Mouse (Mus musculus) embryonic facial prominence, embryonic 14.5 days (tissue): ENCODE data around the gene Ston2. TPM values are rescaled to one million over a fixed set of nuclear protein-coding genes. Genes with fewer than 3 reads are reported as not detected.
"Not testable (repeated sequence)": the region's sequence is repeated elsewhere in the genome, so short reads cannot be mapped to it uniquely, and the experiment has no call there.

ENCODE experiments used
- ATAC-seq: fragments of 200-750 bp; cut with Nextera tagmentation; 2 replicates; pipeline ENCODE4 v1.8.0; 2017; ENCODE audit warnings: low read depth, moderate number of reproducible peaks, moderate TSS enrichment
- DNase-seq: peaks from one replicate; pipeline ENCODE4 v3.0.0-alpha.2; 2015; ENCODE audit warnings: low spot score
- H3K27ac ChIP-seq: fragments of 300-500 bp; sonication (generic); replicated peaks from 2 replicates; pipeline ENCODE4 v1.5.1; 2014; ENCODE audit warnings: low read depth, mild to moderate bottlenecking, low read length, moderate library complexity
- H3K27me3 ChIP-seq: fragments of 300-500 bp; sonication (generic); replicated peaks from 2 replicates; pipeline ENCODE4 v1.6.1; 2014; ENCODE audit warnings: low read length; ENCODE audit not compliant: control insufficient read depth, insufficient read depth
- H3K36me3 ChIP-seq: fragments of 300-500 bp; sonication (generic); 2 replicates; pipeline ENCODE4 v1.6.1; 2014; ENCODE audit warnings: low read length, mixed read lengths; ENCODE audit not compliant: control insufficient read depth, insufficient read depth
- H3K4me1 ChIP-seq: fragments of 300-500 bp; sonication (generic); 2 replicates; pipeline ENCODE4 v1.6.1; 2014; ENCODE audit warnings: antibody characterized with exemption, low read length; ENCODE audit not compliant: control insufficient read depth, insufficient read depth
- H3K4me2 ChIP-seq: fragments of 300-500 bp; sonication (generic); 2 replicates; pipeline ENCODE4 v1.6.1; 2014; ENCODE audit warnings: low read depth, mild to moderate bottlenecking, low read length, moderate library complexity, mixed read lengths
- H3K4me3 ChIP-seq: fragments of 300-500 bp; sonication (generic); 2 replicates; pipeline ENCODE4 v1.5.1; 2014; ENCODE audit warnings: low read depth, mild to moderate bottlenecking, low read length
- H3K9ac ChIP-seq: fragments of 300-500 bp; sonication (generic); 2 replicates; pipeline ENCODE4 v1.6.1; 2014; ENCODE audit warnings: low read depth, mild to moderate bottlenecking, low read length, moderate library complexity, mixed read lengths
- H3K9me3 ChIP-seq: fragments of 300-500 bp; sonication (generic); 2 replicates; pipeline ENCODE4 v1.6.1; 2016; ENCODE audit warnings: low read length; ENCODE audit not compliant: control insufficient read depth
- WGBS: fragments of 180-500 bp; shearing (Covaris S2); extraction: QIAGEN DNeasy Blood & Tissue Kit; methylation state at CpG from one replicate; pipeline ENCODE4 v1.1.7; 2014; 5-methylcytosine and 5-hydroxymethylcytosine counted together
- polyA plus RNA-seq: library from polyadenylated mRNA; unstranded; fragments of >200 nt; fragmentation: Nextera tagmentation; extraction: Ambion mirVana; gene quantifications from 2 replicates; pipeline ENCODE4 v1.2.1, GENCODE M21; 2014

The Ston2 gene
- polyA plus RNA-seq, 1 experiment from 2014 or later: 10.5 TPM

DNA sequence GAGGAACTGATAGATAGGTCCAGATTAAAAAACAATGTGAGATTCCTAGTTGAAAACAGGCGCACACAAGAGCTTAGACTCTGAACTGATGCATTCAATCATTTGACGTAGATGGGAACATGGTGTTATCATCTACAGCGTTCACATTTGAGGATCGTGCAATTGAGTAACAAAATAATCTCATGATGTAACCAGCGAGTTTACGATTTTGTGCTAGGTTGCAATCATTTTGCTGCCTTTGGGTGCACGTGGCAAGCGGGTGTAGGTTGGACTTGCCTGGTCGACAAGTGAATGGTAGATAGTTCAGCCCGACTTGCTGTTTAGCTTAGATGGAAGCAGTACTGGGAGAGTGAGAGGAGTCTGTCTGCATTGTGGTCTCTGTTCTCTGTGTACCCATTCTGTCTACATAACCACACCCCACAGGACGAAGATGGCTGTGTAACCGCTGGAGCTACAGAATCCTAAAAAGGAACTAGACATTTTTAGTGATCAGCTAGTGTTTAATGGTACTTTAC lies 11.7 kb upstream of the Ston2 start:
- H3K4me1 ChIP-seq: no peaks in the 10 kb centered on the region
- WGBS: 73% methylated on average over 12 of the region's 12 CpGs
- no peak for ATAC-seq

DNA sequence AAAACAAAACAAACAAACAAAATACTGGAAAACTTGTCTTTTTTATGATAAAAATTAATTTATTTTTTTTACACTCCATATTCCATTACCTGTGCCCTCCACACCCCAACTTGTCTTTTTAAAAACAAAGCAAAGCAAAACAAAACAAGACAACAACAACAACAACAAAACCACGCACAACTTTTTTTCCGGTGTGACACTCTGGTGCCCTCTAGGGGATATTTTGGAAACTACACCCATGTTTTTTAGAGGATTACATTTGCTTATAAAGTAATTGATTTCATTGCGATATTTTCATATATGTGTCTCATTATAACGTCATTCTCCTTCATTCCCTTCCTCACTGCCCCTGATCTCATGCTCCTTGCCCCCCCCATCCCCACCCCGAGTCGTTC lies 11.2 kb upstream of the Ston2 start:
- no peak overlapping the region for H3K4me3 ChIP-seq
- DNase-seq: no peak
- H3K36me3 ChIP-seq: no peaks in the 10 kb centered on the region
- no peak overlapping the region for H3K9ac ChIP-seq
- no peak for ATAC-seq
- H3K9me3 ChIP-seq: no peaks in the 10 kb centered on the region
- H3K27me3 ChIP-seq: no peaks in the 10 kb centered on the region
- no peaks in the 10 kb centered on the region for H3K4me1 ChIP-seq
- no peak overlapping the region for H3K27ac ChIP-seq
- no peak overlapping the region for H3K4me2 ChIP-seq
- WGBS: 20% methylated on average over 6 of the region's 6 CpGs

More for the DNA sequence above, 11.7 kb upstream of the Ston2 start:
- no peak overlapping the region for H3K4me3 ChIP-seq
- no peak overlapping the region for H3K9ac ChIP-seq
- H3K4me2 ChIP-seq: no peak overlapping the region
- no peak for DNase-seq
- H3K27me3 ChIP-seq: no peaks in the 10 kb centered on the region
- no peak overlapping the region for H3K27ac ChIP-seq
- H3K36me3 ChIP-seq: no peaks in the 10 kb centered on the region
- no peaks in the 10 kb centered on the region for H3K9me3 ChIP-seq

DNA sequence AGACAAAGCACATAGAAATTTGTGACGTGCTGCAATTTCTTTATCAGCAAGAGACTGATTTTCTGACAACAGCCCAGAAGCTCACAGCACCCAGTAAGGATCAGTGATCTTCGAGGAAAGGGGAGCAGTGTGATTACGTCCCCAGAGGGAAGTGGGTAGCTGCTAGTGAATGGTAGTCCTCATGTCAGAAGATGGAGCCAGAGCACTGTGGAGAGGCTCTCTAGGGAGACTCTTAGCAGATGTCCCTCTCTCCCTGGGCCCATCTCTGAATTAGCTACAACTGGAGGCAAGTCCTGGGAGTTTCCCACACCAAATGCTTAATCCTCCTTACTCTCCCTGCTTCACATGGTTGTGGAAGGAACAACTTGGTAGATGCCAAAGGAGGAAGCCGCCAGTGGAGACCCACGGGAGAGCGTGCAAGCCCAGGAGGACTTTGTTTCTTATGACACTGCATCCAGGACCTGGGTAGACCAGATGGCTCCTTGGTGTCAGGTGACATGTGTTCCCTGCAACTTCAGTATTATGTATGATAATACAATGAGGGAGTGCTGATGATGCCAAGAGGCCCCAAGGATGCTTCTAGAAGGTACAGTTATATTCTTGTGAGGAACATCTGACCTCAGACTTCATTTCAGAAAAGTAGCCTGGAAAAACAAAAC lies 10.7 kb upstream of the Ston2 start:
- Histone ChIP-seq H3K4me3 (no peak overlapping the region), H3K36me3 (no peaks in the 10 kb centered on the region), H3K27me3 (no peaks in the 10 kb centered on the region), H3K9ac (no peak overlapping the region), H3K9me3 (no peaks in the 10 kb centered on the region), H3K4me1 (no peaks in the 10 kb centered on the region), H3K4me2 (no peak overlapping the region), H3K27ac (no peak overlapping the region)
- WGBS: 82% methylated on average over 6 of the region's 6 CpGs
- ATAC-seq (peak; percentile 70), DNase-seq (peak; percentile 33)

DNA sequence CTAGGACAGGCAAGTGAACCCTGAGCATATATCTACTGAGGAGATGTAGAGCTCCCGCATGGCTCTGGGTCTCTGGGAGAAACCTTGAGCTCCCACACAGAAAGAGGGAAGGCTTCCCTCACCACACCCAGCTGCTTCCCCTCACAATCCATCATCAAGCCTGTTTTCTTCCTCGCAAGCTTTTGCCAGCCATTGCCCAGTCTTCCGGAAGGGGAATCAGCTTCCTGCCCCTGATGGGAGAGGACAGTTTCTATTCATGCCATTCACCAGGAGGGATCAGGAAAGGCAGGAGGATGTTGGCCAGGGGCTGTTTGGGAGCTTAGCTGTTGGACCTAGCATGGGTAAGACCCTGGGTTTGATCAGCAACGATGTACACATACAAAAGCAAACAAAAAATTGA lies 8.6 kb upstream of the Ston2 start:
- WGBS: 77% methylated on average over 4 of the region's 4 CpGs
- no peaks in the 10 kb centered on the region for H3K4me1 ChIP-seq
- H3K36me3 ChIP-seq: no peaks in the 10 kb centered on the region
- H3K27me3 ChIP-seq: no peaks in the 10 kb centered on the region
- no peaks in the 10 kb centered on the region for H3K9me3 ChIP-seq
- H3K4me3 ChIP-seq: no peak overlapping the region
- no peak overlapping the region for H3K9ac ChIP-seq
- no peak overlapping the region for H3K4me2 ChIP-seq
- ATAC-seq (no peak), DNase-seq (peak; percentile 19)
- no peak overlapping the region for H3K27ac ChIP-seq

DNA sequence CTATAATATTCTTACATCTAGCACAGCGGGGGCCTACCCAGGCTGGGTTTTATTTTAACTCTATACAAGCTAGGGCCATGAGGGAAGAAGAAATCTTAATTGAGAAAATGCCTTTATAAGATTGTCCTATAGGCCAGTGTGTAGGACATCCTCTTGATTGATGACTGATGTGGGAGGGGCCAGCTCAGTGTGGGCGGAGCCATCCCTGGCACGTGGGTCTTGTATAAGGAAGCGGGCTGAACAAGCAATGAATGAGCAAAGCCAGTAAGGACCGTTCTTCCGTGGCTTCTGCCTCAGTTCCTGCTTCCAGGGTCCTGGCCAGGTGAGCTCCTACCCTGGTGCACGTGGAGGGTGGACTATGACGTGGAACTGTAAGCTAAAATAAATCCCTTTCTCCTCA lies 5.1 kb upstream of the Ston2 start:
- H3K36me3 ChIP-seq: no peaks in the 10 kb centered on the region
- DNase-seq (no peak), ATAC-seq (no peak)
- no peak overlapping the region for H3K9ac ChIP-seq
- H3K27ac ChIP-seq: no peak overlapping the region
- no peak overlapping the region for H3K4me2 ChIP-seq
- WGBS: 78% methylated on average over 8 of the region's 8 CpGs
- H3K27me3 ChIP-seq: no peaks in the 10 kb centered on the region
- no peaks in the 10 kb centered on the region for H3K9me3 ChIP-seq
- no peak overlapping the region for H3K4me3 ChIP-seq
- H3K4me1 ChIP-seq: no peaks in the 10 kb centered on the region

DNA sequence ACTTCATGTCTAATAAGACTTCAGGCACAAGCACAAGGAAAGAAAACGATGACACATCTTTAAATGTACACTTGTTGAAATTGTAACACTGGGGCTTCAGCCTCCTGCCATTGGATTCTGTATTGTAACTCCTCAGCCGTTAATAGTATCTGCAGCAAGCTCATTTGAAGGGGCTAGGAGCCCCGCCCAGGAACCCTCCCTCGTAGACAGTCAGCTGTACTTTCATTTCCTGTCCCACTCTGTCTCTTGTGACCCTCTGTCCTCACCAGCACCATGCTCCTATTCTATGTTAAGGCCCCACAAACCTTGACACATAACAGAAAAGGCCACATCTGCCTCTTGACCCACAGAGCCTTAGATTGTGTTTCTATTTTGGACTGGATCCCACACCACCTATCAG lies 3.6 kb upstream of the Ston2 start:
- Histone ChIP-seq H3K27me3 (no peaks in the 10 kb centered on the region), H3K9me3 (no peaks in the 10 kb centered on the region), H3K4me3 (no peak overlapping the region), H3K36me3 (no peaks in the 10 kb centered on the region), H3K9ac (no peak overlapping the region), H3K27ac (no peak overlapping the region), H3K4me1 (no peaks in the 10 kb centered on the region; the same call in 1 of the 2 replicates), H3K4me2 (no peak overlapping the region)
- ATAC-seq: no peak
- DNase-seq: no peak
- WGBS: 63% methylated on average over 4 of the region's 4 CpGs

DNA sequence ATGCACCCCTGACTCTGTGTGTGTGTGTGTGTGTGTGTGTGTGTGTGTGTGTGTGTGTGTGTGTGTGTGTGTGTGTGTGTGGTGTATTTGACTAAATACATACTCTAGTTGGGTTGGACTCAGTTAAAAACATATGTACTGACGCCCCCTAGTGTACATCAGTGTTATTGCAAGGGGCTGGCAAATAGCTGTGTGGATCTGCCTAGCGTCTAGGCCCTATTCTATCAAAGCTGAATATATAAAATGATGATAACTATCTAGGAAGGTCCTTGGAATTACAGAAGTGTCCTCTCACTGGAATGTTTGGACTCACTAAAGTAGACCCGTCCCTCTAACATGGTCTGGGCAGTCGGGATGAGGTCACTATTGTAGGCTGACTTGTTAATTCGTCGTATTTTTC lies 1.6 kb upstream of the Ston2 start:
- peaks cover 8% of the 10 kb centered on the region for H3K4me1 ChIP-seq
- DNase-seq (peak; percentile 54), ATAC-seq (no peak)
- no peak overlapping the region for H3K4me2 ChIP-seq
- no peak overlapping the region for H3K27ac ChIP-seq
- no peaks in the 10 kb centered on the region for H3K9me3 ChIP-seq
- H3K4me3 ChIP-seq: no peak overlapping the region
- WGBS: 57% methylated on average over 6 of the region's 6 CpGs
- H3K27me3 ChIP-seq: no peaks in the 10 kb centered on the region
- no peaks in the 10 kb centered on the region for H3K36me3 ChIP-seq
- H3K9ac ChIP-seq: no peak overlapping the region

DNA sequence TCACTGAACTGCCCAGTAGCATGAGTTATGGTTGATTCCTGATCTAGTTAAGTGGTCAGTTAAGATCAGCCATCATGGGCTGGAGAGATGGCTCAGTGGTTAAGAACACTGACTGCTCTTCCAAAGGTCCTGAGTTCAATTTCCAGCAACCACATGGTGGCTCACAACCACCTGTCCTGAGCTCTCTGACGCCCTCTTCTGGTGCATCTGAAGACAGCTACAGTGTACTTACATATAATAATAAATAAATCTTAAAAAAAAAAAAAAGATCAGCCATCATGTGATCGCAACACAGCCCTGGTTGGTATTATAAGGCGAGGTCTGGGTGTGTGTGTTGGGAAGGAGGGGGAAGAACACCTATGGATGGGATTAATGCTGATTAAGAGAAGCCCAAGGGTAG lies 259 bp upstream of the Ston2 start:
- not testable (repeated sequence) for H3K4me2 ChIP-seq

DNA sequence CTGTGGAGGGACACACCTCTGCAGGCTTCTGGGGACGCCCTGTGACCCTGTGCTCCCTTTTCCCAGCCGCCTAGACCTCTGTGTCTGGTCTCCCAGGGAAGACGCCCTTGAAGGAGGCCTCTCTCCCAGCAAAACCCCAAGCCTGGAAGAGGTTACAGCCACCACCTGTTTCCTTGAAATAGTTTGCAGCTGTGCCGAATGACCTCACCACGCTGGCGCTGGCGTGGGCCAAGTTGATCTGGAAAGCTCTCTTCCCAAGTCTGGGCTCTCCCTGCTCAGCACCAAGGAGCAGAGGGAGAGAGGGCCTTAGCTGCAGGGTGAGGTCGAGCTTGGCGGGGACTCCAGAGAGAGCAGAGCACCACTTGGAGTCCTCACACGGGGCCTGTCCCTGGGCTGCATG lies 1.8 kb downstream of the Ston2 start:
- DNase-seq: peak; percentile 88
- Histone ChIP-seq H3K27ac (peak overlapping the region; percentile 45; the same call in 1 of the 2 replicates), H3K4me2 (no peak overlapping the region)

More for the DNA sequence above, 259 bp upstream of the Ston2 start:
- not testable (repeated sequence) for H3K9me3 ChIP-seq, H3K27me3 ChIP-seq, H3K4me1 ChIP-seq, ATAC-seq, H3K36me3 ChIP-seq, H3K9ac ChIP-seq, H3K4me3 ChIP-seq, DNase-seq, H3K27ac ChIP-seq
- 76% methylated on average over 3 of the region's 3 CpGs for WGBS

More for the DNA sequence above, 1.8 kb downstream of the Ston2 start:
- ATAC-seq: peak; percentile 86
- H3K9me3 ChIP-seq: no peaks in the 10 kb centered on the region
- H3K4me1 ChIP-seq: peaks cover 8% of the 10 kb centered on the region
- no peak overlapping the region for H3K9ac ChIP-seq
- WGBS: 14% methylated on average over 9 of the region's 10 CpGs
- H3K4me3 ChIP-seq: no peak overlapping the region
- H3K27me3 ChIP-seq: no peaks in the 10 kb centered on the region
- no peaks in the 10 kb centered on the region for H3K36me3 ChIP-seq
